Mouse (Mus musculus): ENCODE results near the gene Scube1.

Gene Scube1

DNA sequence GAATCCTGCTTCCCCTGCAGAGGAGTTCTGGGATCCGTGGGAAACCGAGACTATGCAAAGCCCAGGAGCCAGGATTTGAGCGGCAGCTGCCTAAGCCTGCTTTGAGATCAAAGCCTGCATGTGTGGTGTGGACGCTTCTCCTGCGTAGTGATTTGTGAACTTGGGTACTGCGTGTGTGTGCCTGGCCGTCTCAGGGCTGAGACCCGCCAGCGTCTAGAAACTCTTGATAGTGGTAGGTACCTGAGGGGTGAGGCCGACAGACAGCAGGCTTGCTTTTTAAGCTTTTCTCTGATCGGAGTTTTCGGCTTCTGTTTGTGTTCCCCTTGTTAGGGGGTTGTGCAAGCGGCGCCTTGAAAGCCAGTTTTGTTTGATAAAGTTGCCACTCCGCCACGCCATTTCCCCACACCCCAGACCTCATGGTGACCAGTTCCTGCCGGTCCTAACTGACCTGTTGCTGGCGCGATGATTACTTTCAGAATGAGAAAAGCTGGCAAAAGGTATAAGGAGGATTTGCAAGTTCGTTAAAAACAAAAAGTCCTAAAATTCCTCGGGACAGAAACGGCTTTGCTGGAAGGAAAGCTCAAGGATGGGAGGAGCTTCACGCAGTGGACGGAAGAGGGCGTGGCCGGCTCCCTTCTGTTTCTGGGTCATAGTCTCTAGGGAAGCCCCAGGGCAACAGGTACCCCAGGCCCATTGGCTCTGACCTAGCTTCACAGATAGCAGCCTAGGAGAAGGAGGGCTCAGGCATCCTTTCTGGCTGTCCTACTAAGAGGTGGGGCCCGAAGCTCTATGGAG lies 160.8 kb downstream of the Scube1 start:
- no peak for DNase-seq

DNA sequence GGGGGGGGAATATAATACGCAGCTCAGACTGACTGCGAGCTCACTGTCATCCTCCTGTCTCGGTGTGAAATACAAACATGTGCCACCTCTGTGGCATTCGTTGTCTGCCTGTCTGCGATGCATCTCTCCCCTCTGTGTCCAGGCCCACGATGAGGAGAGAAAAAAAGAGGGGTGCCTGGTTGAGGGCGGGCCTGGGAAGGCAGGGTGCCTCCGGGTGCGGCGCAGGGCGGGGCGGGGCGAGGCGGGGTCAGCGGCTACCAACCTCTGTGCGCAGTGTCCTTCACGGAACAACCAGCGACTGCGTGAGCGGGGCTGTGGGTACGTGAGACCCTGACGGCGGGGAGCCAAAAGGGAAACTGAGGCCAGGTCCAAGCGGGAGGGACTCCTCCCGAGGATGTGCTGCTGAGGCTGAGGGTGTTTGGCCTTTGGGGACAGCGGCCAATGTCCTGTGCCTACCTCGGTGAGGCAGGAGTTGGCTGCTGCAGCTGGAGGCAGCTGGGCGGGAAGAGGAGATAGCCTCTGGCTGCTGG lies 161.4 kb downstream of the Scube1 start, which contains the start of the genes Tspo and Mcat:
TSS of gene Tspo (plus strand) at position 266 of the 530 bp plus-strand sequence.
TSS of gene Mcat (minus strand) at position 461 of the 530 bp plus-strand sequence.
- DNase-seq, result no peak

DNA sequence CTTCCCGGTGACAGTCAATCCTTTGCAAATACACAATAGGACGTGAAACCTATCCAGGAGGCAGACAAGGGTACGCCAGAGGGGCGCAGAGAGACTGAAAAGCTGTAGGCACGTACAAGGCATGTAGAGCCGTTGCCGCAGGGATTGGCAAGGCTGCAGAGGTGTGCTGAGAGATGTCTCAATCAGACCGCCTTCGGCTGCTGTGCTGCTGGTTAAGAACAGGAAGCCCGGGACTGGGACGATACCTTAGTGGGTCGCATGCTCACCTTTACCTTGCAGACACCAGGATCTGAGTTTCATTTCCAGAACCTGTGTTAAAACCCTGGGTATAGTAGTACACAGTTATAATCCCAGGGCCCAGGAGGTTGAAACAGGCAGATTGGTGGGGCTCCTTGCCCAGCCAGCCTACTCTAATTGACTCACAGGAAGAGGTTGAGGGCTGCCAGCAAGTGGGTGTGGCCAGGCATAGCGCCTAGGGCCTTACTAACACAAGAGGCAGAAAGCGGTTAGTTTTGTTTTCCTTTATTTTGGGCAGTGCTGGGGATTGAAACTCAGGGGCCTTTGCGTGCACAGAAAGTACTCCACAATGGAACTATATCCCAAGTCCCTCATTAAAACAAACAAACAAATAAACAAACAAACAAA lies 162.1 kb downstream of the Scube1 start:
- DNase-seq, result peak; percentile 43

DNA sequence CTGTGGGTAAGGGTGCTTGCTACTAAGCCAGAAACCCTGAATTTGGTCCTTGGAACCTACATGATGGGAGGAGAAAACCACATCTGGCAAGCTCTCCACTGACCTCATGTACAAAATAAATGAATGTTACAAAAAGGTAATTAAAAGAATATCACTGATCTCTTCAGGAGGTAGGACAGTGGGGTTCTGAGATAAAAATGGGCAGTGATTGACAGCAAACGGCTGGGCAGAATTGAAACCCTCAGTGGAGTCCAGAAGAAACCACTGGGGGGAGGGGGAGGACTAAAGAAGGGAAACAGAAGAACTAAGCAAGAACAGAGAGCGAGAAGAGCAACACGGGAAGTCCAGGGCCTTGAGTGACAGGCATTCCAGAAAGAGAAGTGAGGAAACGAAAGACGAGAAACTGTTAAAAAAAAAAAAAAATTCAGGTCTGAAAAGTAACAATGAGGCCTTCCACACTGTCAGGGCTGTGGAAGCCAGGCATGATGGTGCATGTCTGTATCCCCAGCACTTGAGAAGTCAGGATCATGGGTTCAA lies 163.8 kb downstream of the Scube1 start:
- DNase-seq, result no peak

DNA sequence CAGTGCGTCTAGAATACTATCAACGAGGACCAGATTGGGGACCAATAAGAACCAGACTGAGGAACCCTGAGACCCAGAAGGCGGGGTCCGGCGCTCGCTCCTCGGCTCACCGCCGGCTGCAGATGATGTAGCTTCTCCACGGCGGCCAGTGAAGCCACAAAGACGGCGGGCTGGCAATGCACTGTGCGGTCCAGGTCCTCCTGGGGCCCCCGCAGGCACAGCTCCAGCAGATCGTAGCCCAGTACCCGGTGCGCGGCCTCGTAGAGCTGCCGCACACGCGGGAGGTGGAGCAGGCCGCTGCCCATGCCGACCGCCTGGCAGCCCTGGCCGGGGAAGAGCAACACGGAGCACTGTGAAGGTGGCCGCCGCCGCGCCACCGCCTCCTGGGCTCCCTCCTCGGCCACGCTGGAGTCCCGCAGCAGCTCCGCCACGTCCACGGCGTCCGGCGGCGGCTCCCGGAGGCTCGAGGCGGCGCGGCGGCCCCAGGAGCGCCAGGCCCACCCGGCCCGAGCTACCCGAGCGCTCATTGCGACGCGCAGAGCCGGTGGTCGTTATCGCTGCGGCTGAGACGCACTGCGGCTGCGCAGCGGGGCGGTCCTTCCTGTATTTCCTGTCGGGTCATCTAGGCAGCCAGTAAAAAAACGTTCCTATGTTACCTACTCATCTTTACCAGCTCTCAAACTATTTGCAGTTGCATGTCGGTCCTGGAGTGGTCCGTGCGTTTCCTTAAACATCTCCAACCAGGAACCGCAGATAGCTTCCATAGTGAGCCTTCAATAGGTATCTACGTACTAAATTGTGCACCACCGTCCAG lies 169.5 kb downstream of the Scube1 start:
- peak; percentile 85 for DNase-seq

Measured in right cerebral cortex, postnatal 14 days (tissue).